Mouse (Mus musculus) limb, embryonic 13.5 days (tissue): ENCODE measurements around the gene Cpne8. TPM values are rescaled to one million over a fixed set of nuclear protein-coding genes. Genes with fewer than 3 reads are reported as not detected.

ENCODE experiments used
- ATAC-seq: fragments of 200-750 bp; cut with Nextera tagmentation; 2 replicates; pipeline ENCODE4 v1.8.0; 2017; ENCODE audit warnings: low read depth, moderate number of reproducible peaks, moderate TSS enrichment; ENCODE audit not compliant: low FRiP score
- H3K27ac ChIP-seq: fragments of 300-500 bp; sonication (generic); 2 replicates; pipeline ENCODE4 v1.5.1; 2015; ENCODE audit warnings: inconsistent platforms, mild to moderate bottlenecking, moderate library complexity
- H3K27me3 ChIP-seq: fragments of 300-500 bp; sonication (generic); 2 replicates; pipeline ENCODE4 v1.6.1; 2015; ENCODE audit warnings: mild to moderate bottlenecking, inconsistent platforms
- H3K36me3 ChIP-seq: fragments of 300-500 bp; sonication (generic); 2 replicates; pipeline ENCODE4 v1.6.1; 2015; ENCODE audit warnings: inconsistent platforms, mild to moderate bottlenecking, moderate library complexity
- H3K4me1 ChIP-seq: fragments of 300-500 bp; sonication (generic); 2 replicates; pipeline ENCODE4 v1.6.1; 2015; ENCODE audit warnings: inconsistent platforms
- H3K4me2 ChIP-seq: fragments of 300-500 bp; sonication (generic); replicated peaks from 2 replicates; pipeline ENCODE4 v1.6.1; 2015; ENCODE audit warnings: inconsistent platforms, mild to moderate bottlenecking, moderate library complexity
- H3K4me3 ChIP-seq: fragments of 300-500 bp; sonication (generic); 2 replicates; pipeline ENCODE4 v1.5.1; 2015; ENCODE audit warnings: moderate library complexity, mild to moderate bottlenecking, inconsistent platforms
- H3K9ac ChIP-seq: fragments of 300-500 bp; sonication (generic); 2 replicates; pipeline ENCODE4 v1.6.1; 2015; ENCODE audit warnings: mild to moderate bottlenecking, inconsistent platforms
- H3K9me3 ChIP-seq: fragments of 300-500 bp; sonication (generic); 2 replicates; pipeline ENCODE4 v1.6.1; 2016; ENCODE audit warnings: inconsistent platforms
- whole genome bisulfite sequencing: fragments of 180-500 bp; shearing (Covaris S2); methylation state at CpG from one replicate; pipeline ENCODE4 v1.1.7; 2015; 5-methylcytosine and 5-hydroxymethylcytosine counted together
- polyA plus RNA-seq: library from polyadenylated mRNA; unstranded; fragments of >200 nt; fragmentation: Nextera tagmentation; extraction: Ambion mirVana; gene quantifications from 2 replicates; pipeline ENCODE4 v1.2.1, GENCODE M21; 2015

Gene Cpne8
- 14.1 and 15.4 TPM in 2 replicates for polyA plus RNA-seq

- H3K36me3 ChIP-seq: no peaks in the 10 kb centered on the region
- peak within 1 kb of the TSS; percentile 97 for H3K4me2 ChIP-seq
- peaks cover 7% of the 10 kb centered on the region; the same call in 1 of the 2 replicates for H3K27me3 ChIP-seq
- H3K9me3 ChIP-seq: no peaks in the 10 kb centered on the region
- H3K27ac ChIP-seq: 0 out of 2 replicates have a peak within 1 kb of the TSS, but pooled peaks have one; percentile 28
- peak within 1 kb of the TSS; percentile 66 for H3K4me3 ChIP-seq
- H3K4me1 ChIP-seq: 0 out of 2 replicates have a peak, but pooled peaks cover 12% of the 10 kb centered on the region
- peak; percentile 83 for ATAC-seq
- under 1% methylated on average over 47 of the region's 56 CpGs for WGBS
- H3K9ac ChIP-seq: peak within 1 kb of the TSS; percentile 70
Observed at GRCm38 (mm10) chr15:90678985-90679759, at the start of gene Cpne8. Gene Cpne8 (minus strand): TSS chr15:90679432.

DNA sequence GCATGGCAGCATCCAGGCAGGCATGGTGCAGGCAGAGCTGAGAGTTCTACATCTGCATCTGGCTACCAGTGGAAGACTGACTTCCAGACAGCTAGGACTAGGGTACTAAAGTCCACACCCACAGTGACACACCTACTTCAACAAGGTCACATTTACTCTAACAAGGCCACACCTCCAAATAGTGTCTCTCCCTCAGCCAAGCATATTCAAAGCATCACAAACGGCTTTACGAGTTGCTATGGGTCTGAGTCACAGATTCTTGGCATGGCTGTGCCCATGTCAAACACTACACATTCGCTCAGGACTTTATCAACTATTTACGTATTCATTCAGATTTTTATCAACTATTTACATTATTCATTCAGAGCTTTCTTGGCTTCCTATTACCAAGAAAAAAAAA lies 38.5 kb upstream of the Cpne8 start:
- ATAC-seq: no peak
- H3K27ac ChIP-seq: no peak overlapping the region
- WGBS: 80% methylated on average over 4 of the region's 4 CpGs
- no peak overlapping the region for H3K4me2 ChIP-seq
- no peak overlapping the region for H3K9ac ChIP-seq
- H3K27me3 ChIP-seq: no peaks in the 10 kb centered on the region
- no peaks in the 10 kb centered on the region for H3K9me3 ChIP-seq
- no peaks in the 10 kb centered on the region for H3K36me3 ChIP-seq
- H3K4me1 ChIP-seq: no peaks in the 10 kb centered on the region
- no peak overlapping the region for H3K4me3 ChIP-seq

DNA sequence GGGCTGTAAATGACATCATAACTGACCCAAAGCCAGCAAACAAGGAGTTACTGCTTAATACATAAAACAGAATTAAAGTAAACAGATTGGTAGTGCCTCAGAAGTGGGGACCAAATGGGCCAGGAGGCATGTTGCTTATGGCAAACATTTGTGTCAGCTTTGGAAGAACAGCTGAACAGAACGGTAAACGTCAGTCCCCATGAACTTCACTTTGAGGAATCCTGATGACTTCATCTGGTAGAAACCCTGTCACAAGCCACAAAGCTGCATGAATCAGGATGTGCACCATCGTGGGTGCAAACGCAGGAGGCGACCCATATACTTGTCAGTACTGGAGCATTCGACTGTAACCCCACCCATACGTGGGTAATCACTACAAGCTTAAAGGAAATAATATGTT lies 30.1 kb upstream of the Cpne8 start:
- Histone ChIP-seq H3K4me3 (no peak overlapping the region), H3K4me2 (no peak overlapping the region), H3K36me3 (no peaks in the 10 kb centered on the region), H3K27ac (no peak overlapping the region), H3K27me3 (no peaks in the 10 kb centered on the region), H3K4me1 (no peaks in the 10 kb centered on the region), H3K9ac (no peak overlapping the region), H3K9me3 (no peaks in the 10 kb centered on the region)
- 76% methylated on average over 7 of the region's 7 CpGs for WGBS
- no peak for ATAC-seq

GRCm38 (mm10) chr15:90704314-90704713 lies 25.1 kb upstream of the Cpne8 start:
- Histone ChIP-seq H3K9ac (no peak overlapping the region), H3K9me3 (no peaks in the 10 kb centered on the region), H3K36me3 (no peaks in the 10 kb centered on the region), H3K27me3 (no peaks in the 10 kb centered on the region), H3K4me3 (no peak overlapping the region), H3K4me2 (no peak overlapping the region), H3K27ac (no peak overlapping the region), H3K4me1 (no peaks in the 10 kb centered on the region)
- WGBS: 36% methylated on average over 5 of the region's 5 CpGs
- no peak for ATAC-seq

DNA sequence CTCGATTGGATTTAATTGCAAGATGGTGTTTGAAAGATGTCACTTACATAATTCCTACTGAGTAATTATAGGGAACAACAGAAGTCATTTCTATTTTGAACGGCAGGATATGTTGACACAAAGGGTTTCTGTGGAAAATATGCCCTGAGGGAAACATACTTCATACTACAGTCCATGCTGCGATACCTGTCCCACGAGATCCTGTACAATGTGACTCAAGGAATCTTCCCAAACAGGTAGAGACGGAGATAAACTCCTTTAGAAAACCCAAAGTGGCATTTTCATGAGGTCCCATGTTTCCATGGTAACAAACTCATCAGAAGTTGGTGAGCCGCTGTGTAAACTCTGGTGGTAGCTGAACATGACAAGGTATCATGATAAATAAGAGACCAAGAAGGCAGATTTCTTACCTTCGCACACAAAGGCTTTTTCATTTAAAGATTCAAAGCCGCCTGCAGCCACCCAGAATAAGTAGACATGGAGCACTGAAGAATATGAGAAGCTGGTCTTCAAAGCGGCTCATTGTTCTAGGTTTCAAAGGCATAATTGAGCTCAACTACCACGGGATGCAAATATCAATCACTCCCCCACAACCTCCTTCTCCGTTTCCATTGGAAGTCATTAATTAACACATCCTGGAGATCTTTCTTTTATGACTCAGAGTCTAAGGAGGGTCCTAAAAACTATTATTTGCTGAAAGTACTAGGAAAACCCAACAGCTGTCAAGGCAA lies 24.4 kb upstream of the Cpne8 start:
- no peak overlapping the region for H3K4me3 ChIP-seq
- no peak overlapping the region for H3K9ac ChIP-seq
- H3K4me2 ChIP-seq: no peak overlapping the region
- WGBS: 62% methylated on average over 11 of the region's 11 CpGs
- H3K27ac ChIP-seq: no peak overlapping the region
- H3K9me3 ChIP-seq: no peaks in the 10 kb centered on the region
- no peaks in the 10 kb centered on the region for H3K27me3 ChIP-seq
- no peaks in the 10 kb centered on the region for H3K36me3 ChIP-seq
- no peaks in the 10 kb centered on the region for H3K4me1 ChIP-seq
- ATAC-seq: no peak

DNA sequence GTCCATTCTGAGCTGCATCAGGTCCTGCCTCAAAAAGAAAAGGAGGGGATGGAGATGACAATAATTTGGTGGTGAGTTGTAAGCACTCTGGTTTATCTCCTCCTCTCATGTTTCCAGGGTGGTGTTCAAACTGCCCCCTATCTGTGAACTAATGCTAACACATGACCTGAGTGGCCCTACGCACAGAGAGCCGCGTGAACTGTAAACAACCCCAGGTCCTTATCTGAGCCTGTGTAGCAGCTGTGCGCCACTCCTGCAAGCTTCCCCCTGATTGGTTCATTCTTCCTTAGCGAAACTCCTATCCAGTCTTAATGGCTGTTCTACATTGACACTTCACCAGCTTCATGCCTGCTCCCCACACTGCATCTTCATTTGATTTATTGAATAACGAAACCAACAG lies 7.5 kb upstream of the Cpne8 start:
- Histone ChIP-seq H3K36me3 (no peaks in the 10 kb centered on the region), H3K9me3 (peaks cover 5% of the 10 kb centered on the region; the same call in 1 of the 2 replicates), H3K4me3 (no peak overlapping the region), H3K4me1 (no peaks in the 10 kb centered on the region), H3K4me2 (no peak overlapping the region), H3K9ac (no peak overlapping the region), H3K27me3 (no peaks in the 10 kb centered on the region), H3K27ac (no peak overlapping the region)
- ATAC-seq: no peak
- 93% methylated on average over 6 of the region's 6 CpGs for whole genome bisulfite sequencing

DNA sequence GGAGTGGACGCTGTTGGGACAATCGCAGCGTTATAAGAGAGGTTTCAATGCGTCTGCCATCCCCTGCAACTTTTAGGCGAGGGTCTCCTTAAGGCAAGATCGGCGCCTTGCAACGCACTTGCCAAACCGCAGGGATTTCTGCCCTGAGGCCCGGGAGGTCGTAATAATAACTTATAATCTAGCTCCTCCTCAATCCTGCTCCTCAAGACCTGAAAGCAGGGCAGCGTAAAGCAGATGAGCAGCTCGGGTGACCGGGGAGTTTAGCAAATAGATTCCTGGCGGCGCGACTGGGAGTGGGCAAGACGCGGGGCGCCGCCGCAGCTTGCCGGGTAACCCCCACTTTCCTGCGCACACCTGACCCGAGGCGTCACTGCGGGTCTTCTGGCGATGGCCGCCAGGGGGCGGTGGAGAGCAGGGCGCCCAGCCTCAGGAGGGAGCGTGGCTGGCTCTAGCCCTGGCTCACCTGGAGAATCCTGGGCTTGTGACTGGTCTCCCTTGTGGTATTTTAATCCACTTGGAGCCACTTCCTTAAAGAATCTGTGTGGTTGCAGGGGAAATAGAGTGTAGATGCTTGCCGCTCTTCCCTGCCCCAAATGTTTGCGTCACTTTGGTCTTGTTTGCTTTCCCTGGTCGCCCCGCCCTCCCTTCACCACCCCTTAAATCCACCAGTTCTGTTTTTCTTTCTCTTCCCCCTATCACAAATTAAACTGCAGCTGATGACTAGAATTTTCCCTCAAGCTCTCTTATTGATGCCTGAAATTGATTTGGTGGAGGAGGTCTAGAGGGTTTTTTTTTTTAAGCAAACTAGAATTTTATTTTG lies 738 bp upstream of the Cpne8 start:
- peak; percentile 65; the same call in 1 of the 2 replicates for ATAC-seq
- peak overlapping the region; percentile 97 for H3K4me2 ChIP-seq
- WGBS: 2% methylated on average over 36 of the region's 36 CpGs
- H3K4me3 ChIP-seq: peak overlapping the region; percentile 66
- H3K36me3 ChIP-seq: no peaks in the 10 kb centered on the region
- H3K4me1 ChIP-seq: 0 out of 2 replicates have a peak, but pooled peaks cover 12% of the 10 kb centered on the region
- H3K27ac ChIP-seq: no peak overlapping the region
- H3K9ac ChIP-seq: peak overlapping the region; percentile 70
- peaks cover 7% of the 10 kb centered on the region; the same call in 1 of the 2 replicates for H3K27me3 ChIP-seq
- H3K9me3 ChIP-seq: no peaks in the 10 kb centered on the region

DNA sequence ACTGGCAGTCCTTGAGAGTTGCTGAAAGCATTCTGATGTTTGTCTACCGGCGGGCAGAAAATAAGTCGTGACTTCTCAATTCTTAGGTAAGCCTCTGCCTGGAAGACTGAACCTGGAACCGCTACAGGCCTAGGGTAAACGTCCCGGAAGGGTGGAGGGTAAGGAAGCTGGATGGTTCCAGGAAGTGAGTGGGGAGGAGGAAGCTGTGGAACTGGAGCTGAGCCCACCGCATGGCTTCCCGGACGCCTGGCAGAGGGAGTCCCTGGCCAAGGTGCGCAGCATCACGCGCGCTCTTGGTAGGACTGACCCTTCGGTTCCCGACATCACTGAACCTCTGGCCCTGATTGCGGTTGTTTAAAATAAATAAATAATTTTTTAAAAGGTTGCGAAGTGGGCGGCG lies 744 bp downstream of the Cpne8 start:
- WGBS: 2% methylated on average over 19 of the region's 19 CpGs

GRCm38 (mm10) chr15:90669494-90669893 lies 9.7 kb downstream of the Cpne8 start:
- Histone ChIP-seq H3K27me3 (no peaks in the 10 kb centered on the region), H3K9me3 (no peaks in the 10 kb centered on the region), H3K9ac (no peak overlapping the region), H3K4me2 (no peak overlapping the region), H3K36me3 (no peaks in the 10 kb centered on the region), H3K27ac (no peak overlapping the region), H3K4me3 (no peak overlapping the region), H3K4me1 (no peaks in the 10 kb centered on the region)
- no peak for ATAC-seq
- WGBS: 62% methylated on average over 7 of the region's 7 CpGs

More for the DNA sequence above, 744 bp downstream of the Cpne8 start:
- Histone ChIP-seq H3K9me3 (no peaks in the 10 kb centered on the region), H3K4me3 (peak overlapping the region; percentile 66), H3K36me3 (no peaks in the 10 kb centered on the region), H3K9ac (peak overlapping the region; percentile 45), H3K27ac (0 out of 2 replicates have a peak overlapping the region, but pooled peaks have one; percentile 28), H3K4me2 (peak overlapping the region; percentile 97), H3K4me1 (0 out of 2 replicates have a peak, but pooled peaks cover 12% of the 10 kb centered on the region), H3K27me3 (peaks cover 7% of the 10 kb centered on the region; the same call in 1 of the 2 replicates)
- ATAC-seq: no peak

DNA sequence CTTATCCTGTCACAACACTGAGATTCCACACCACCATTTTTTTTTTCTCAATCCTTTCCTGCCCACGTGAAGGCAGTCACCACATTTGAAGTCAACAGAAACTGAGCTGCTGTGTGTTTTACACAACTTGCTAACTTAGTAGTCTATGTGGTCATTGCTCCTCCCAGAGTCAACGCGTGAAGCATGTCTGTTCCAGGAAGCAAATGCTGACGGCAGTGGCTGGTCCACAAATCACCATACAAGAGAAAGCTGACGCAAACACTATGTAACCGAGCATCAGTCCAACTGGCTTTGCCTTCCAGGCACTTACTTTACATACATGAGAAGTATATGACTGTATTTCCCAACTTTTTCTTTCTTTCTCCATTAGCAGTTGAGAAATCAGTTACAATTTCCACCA lies 12.3 kb downstream of the Cpne8 start:
- WGBS: 78% methylated on average over 6 of the region's 6 CpGs
- no peak for ATAC-seq

DNA sequence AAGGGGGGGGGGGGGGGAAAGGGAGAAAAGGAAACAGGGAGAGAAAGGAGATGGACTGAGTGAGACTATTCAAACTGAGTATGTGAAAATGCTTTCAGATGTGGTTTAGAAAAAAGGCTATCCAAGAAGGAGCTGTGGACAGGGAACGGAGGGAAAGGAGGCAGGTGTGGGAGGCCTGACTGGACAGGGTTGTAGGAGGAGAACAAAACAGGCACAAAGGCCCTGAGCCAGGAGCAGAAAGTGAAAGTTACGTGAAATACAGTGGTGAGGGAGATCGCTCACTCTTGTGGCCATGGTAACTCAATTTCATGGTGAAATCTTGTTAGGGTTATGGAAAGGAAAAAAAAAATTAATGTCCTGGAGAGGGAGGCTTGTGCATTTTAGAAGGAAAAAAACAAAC lies 14.6 kb downstream of the Cpne8 start:
- H3K4me3 ChIP-seq: no peak overlapping the region
- no peaks in the 10 kb centered on the region for H3K9me3 ChIP-seq
- H3K4me2 ChIP-seq: no peak overlapping the region
- H3K36me3 ChIP-seq: no peaks in the 10 kb centered on the region
- H3K27ac ChIP-seq: no peak overlapping the region
- no peak for ATAC-seq
- H3K4me1 ChIP-seq: no peaks in the 10 kb centered on the region
- WGBS: 69% methylated on average over 3 of the region's 3 CpGs
- H3K27me3 ChIP-seq: no peaks in the 10 kb centered on the region
- H3K9ac ChIP-seq: no peak overlapping the region

More for the DNA sequence above, 12.3 kb downstream of the Cpne8 start:
- H3K27ac ChIP-seq: no peak overlapping the region
- H3K4me2 ChIP-seq: no peak overlapping the region
- H3K4me3 ChIP-seq: no peak overlapping the region
- no peaks in the 10 kb centered on the region for H3K9me3 ChIP-seq
- H3K4me1 ChIP-seq: no peaks in the 10 kb centered on the region
- no peaks in the 10 kb centered on the region for H3K27me3 ChIP-seq
- H3K36me3 ChIP-seq: no peaks in the 10 kb centered on the region
- H3K9ac ChIP-seq: no peak overlapping the region
